Mouse (Mus musculus) small intestine, adult 2 months (tissue): ENCODE data around the gene Cd24a.

ENCODE experiments used
- CTCF ChIP-seq: fragments of 200-500 bp; IDR thresholded peaks from 2 replicates; pipeline ENCODE4 v1.5.1; 2012; ENCODE audit warnings: low read depth, mild to moderate bottlenecking, control low read depth, inconsistent platforms, low read length, moderate library complexity, mixed read lengths; ENCODE audit not compliant: insufficient replicate concordance, insufficient read length; ENCODE audit errors: extremely low read depth
- POLR2A ChIP-seq: fragments of 200-500 bp; IDR thresholded peaks from 2 replicates; pipeline ENCODE4 v1.6.1; 2012; ENCODE audit warnings: low read depth, mild to moderate bottlenecking, control low read depth, inconsistent platforms, low read length, moderate library complexity

GRCm38 (mm10) chr10:43578754-43579380, 783 bp downstream of the Cd24a start:
- no peak for TF ChIP-seq CTCF
- TF ChIP-seq POLR2A = peak; percentile 57; the same call in 1 of the 2 replicates
